Mouse (Mus musculus): Measurements from ENCODE around the gene Cbfa2t3.

- TF ChIP-seq CTCF (IDR thresholded peaks at IDR 0.05; ENCODE audit: low read depth, low read length) (no peak), POLR2A (IDR thresholded peaks at IDR 0.05; ENCODE audit: extremely low read depth, insufficient read depth, low read length) (no peak)
These were observed 88.7 kb downstream of the Cbfa2t3 start for GRCm38 (mm10) chr8:122610209-122610608.

Data from liver, adult 2 months (tissue).